Mouse (Mus musculus) pancreas, adult 10 weeks (tissue): Measurements from ENCODE around the gene Adat2. TPM values are rescaled to one million over a fixed set of nuclear protein-coding genes. Genes with fewer than 3 reads are reported as not detected.

Source experiments
- polyA plus RNA-seq: library from polyadenylated mRNA; stranded (reverse); fragments of 350-450 nt; fragmentation: Illumina TruSeq; extraction: RNeasy Lipid Tissue Mini Kit (QIAGEN cat#74804); gene quantifications from one replicate; pipeline ENCODE4 v1.2.3, GENCODE M21; 2015; ENCODE audit warnings: low read depth, low replicate concordance; ENCODE audit not compliant: insufficient read depth

Gene Adat2
- polyA plus RNA-seq: not detected

GRCm38 (mm10) chr10:13552646-13553497, at the start of gene Adat2, which contains the start of gene Pex3:
Adat2 (plus strand) TSS chr10:13552894.
Pex3 (minus strand) TSS chr10:13553142.

Other genes with a start within 250 kb of the Adat2 start
- gene Phactr2, start 78.5 kb upstream of the Adat2 start, polyA plus RNA-seq: 2.8 TPM
- gene Fuca2, start 53.4 kb upstream of the Adat2 start, polyA plus RNA-seq: 10.0 TPM
- gene Pex3, start 248 bp downstream of the Adat2 start, polyA plus RNA-seq: 5.4 TPM